Mouse (Mus musculus) megakaryocyte, embryonic 14.5 days (primary cell): ENCODE data around the gene Cd151. TPM values are rescaled to one million over a fixed set of nuclear protein-coding genes. Genes with fewer than 3 reads are reported as not detected.

ENCODE experiments used
- H3K27me3 ChIP-seq: replicated peaks from 2 replicates; pipeline ENCODE3; 2012; ENCODE audit warnings: inconsistent platforms
- H3K36me3 ChIP-seq: replicated peaks from 2 replicates; pipeline ENCODE3; 2012; ENCODE audit warnings: low read length, inconsistent platforms, mixed read lengths
- H3K4me1 ChIP-seq: 2 replicates; pipeline ENCODE4 v1.6.1; 2012; ENCODE audit warnings: inconsistent platforms
- H3K4me3 ChIP-seq: replicated peaks from 2 replicates; pipeline ENCODE3; 2012; ENCODE audit warnings: moderate library complexity, mild to moderate bottlenecking, inconsistent platforms
- H3K9me3 ChIP-seq: 2 replicates; pipeline ENCODE4 v1.6.1; 2012; ENCODE audit warnings: inconsistent platforms
- FLI1 ChIP-seq: IDR thresholded peaks from 2 replicates; pipeline ENCODE4 v1.6.1; 2012; ENCODE audit warnings: low read length, inconsistent platforms, mixed read lengths
- GATA1 ChIP-seq: IDR thresholded peaks from 3 replicates; pipeline ENCODE4 v1.6.1; 2012; ENCODE audit warnings: mixed read lengths, low read length, inconsistent platforms, borderline replicate concordance
- polyA plus RNA-seq: library from polyadenylated mRNA; stranded (reverse); fragments of >175 nt; gene quantifications from 2 replicates; pipeline ENCODE4 v1.2.3, GENCODE M21; 2012; ENCODE audit warnings: low replicate concordance; ENCODE audit not compliant: insufficient read depth

Gene Cd151
- polyA plus RNA-seq, 1 experiment: 168 TPM

- peaks cover 20% of the 10 kb centered on the region for H3K27me3 ChIP-seq
- peaks cover 92% of the 10 kb centered on the region for H3K4me1 ChIP-seq
- no peaks in the 10 kb centered on the region for H3K9me3 ChIP-seq
- TF ChIP-seq FLI1 (no peak), GATA1 (no peak)
- peaks cover 39% of the 10 kb centered on the region for H3K36me3 ChIP-seq
- H3K4me3 ChIP-seq: peak overlapping the region; percentile 86
Measured at GRCm38 (mm10) chr7:141464603-141465201, 2.5 kb upstream of the Cd151 start.

GRCm38 (mm10) chr7:141465388-141466044 lies 1.7 kb upstream of the Cd151 start:
- Histone ChIP-seq H3K4me1 (peaks cover 95% of the 10 kb centered on the region), H3K27me3 (peaks cover 20% of the 10 kb centered on the region), H3K4me3 (peak overlapping the region; percentile 86), H3K9me3 (no peaks in the 10 kb centered on the region), H3K36me3 (peaks cover 39% of the 10 kb centered on the region)
- TF ChIP-seq FLI1: no peak
- TF ChIP-seq GATA1: no peak

GRCm38 (mm10) chr7:141466045-141466394 lies 1.2 kb upstream of the Cd151 start:
- Histone ChIP-seq H3K4me1 (peaks cover 95% of the 10 kb centered on the region), H3K4me3 (peak overlapping the region; percentile 86), H3K27me3 (peaks cover 16% of the 10 kb centered on the region), H3K9me3 (no peaks in the 10 kb centered on the region), H3K36me3 (peaks cover 39% of the 10 kb centered on the region)
- TF ChIP-seq GATA1: no peak
- TF ChIP-seq FLI1: no peak

- peaks cover 94% of the 10 kb centered on the region for H3K4me1 ChIP-seq
- H3K27me3 ChIP-seq: peaks cover 12% of the 10 kb centered on the region
- peak overlapping the region; percentile 99 for H3K4me3 ChIP-seq
- peaks cover 45% of the 10 kb centered on the region for H3K36me3 ChIP-seq
- TF ChIP-seq GATA1: no peak
- TF ChIP-seq FLI1: no peak
- no peaks in the 10 kb centered on the region for H3K9me3 ChIP-seq
Measured at GRCm38 (mm10) chr7:141466607-141467148, 514 bp upstream of the Cd151 start.

- H3K4me3 ChIP-seq: peak overlapping the region; percentile 99
- H3K27me3 ChIP-seq: peaks cover 3% of the 10 kb centered on the region
- TF ChIP-seq FLI1 (no peak), GATA1 (no peak)
- peaks cover 57% of the 10 kb centered on the region for H3K36me3 ChIP-seq
- H3K4me1 ChIP-seq: peaks cover 92% of the 10 kb centered on the region
- no peaks in the 10 kb centered on the region for H3K9me3 ChIP-seq
Measured at GRCm38 (mm10) chr7:141468164-141468521, 951 bp downstream of the Cd151 start.

- no peaks in the 10 kb centered on the region for H3K9me3 ChIP-seq
- H3K27me3 ChIP-seq: no peaks in the 10 kb centered on the region
- H3K36me3 ChIP-seq: peaks cover 57% of the 10 kb centered on the region
- H3K4me1 ChIP-seq: peaks cover 92% of the 10 kb centered on the region
- no peak for TF ChIP-seq FLI1
- no peak for TF ChIP-seq GATA1
- H3K4me3 ChIP-seq: peak overlapping the region; percentile 99
Measured at GRCm38 (mm10) chr7:141468522-141469211, 1.5 kb downstream of the Cd151 start.

- no peaks in the 10 kb centered on the region for H3K9me3 ChIP-seq
- peaks cover 50% of the 10 kb centered on the region for H3K36me3 ChIP-seq
- peaks cover 92% of the 10 kb centered on the region for H3K4me1 ChIP-seq
- no peak for TF ChIP-seq FLI1
- TF ChIP-seq GATA1: no peak
- H3K27me3 ChIP-seq: no peaks in the 10 kb centered on the region
- H3K4me3 ChIP-seq: peak overlapping the region; percentile 99
Measured at GRCm38 (mm10) chr7:141469352-141469751, 2.2 kb downstream of the Cd151 start.

- peak overlapping the region; percentile 99 for H3K4me3 ChIP-seq
- TF ChIP-seq GATA1 (no peak), FLI1 (no peak)
- peaks cover 85% of the 10 kb centered on the region for H3K4me1 ChIP-seq
Measured at GRCm38 (mm10) chr7:141469901-141470636, 2.9 kb downstream of the Cd151 start.

GRCm38 (mm10) chr7:141470637-141470944 lies 3.4 kb downstream of the Cd151 start:
- TF ChIP-seq FLI1 (no peak), GATA1 (no peak)
- H3K4me3 ChIP-seq: peak overlapping the region; percentile 99
- H3K36me3 ChIP-seq: peaks cover 44% of the 10 kb centered on the region
- H3K9me3 ChIP-seq: no peaks in the 10 kb centered on the region
- H3K27me3 ChIP-seq: no peaks in the 10 kb centered on the region
- peaks cover 82% of the 10 kb centered on the region for H3K4me1 ChIP-seq

More at GRCm38 (mm10) chr7:141469901-141470636, 2.9 kb downstream of the Cd151 start:
- Histone ChIP-seq H3K36me3 (peaks cover 45% of the 10 kb centered on the region), H3K9me3 (no peaks in the 10 kb centered on the region), H3K27me3 (no peaks in the 10 kb centered on the region)

- peaks cover 44% of the 10 kb centered on the region for H3K36me3 ChIP-seq
- no peak for TF ChIP-seq GATA1
- no peak for TF ChIP-seq FLI1
- peak overlapping the region; percentile 46 for H3K4me3 ChIP-seq
- H3K9me3 ChIP-seq: no peaks in the 10 kb centered on the region
- H3K27me3 ChIP-seq: no peaks in the 10 kb centered on the region
- peaks cover 82% of the 10 kb centered on the region for H3K4me1 ChIP-seq
Measured at GRCm38 (mm10) chr7:141471236-141471635, 4.0 kb downstream of the Cd151 start.
